Mouse (Mus musculus) liver, postnatal 0 days (tissue): ENCODE results near the gene Prr7.

Source experiments
- CTCF ChIP-seq: sonication (generic); IDR thresholded peaks from 2 replicates; pipeline ENCODE4 v1.5.1; 2016; ENCODE audit warnings: antibody characterized with exemption, low read depth
- EP300 ChIP-seq: IDR thresholded peaks from 2 replicates; pipeline ENCODE4 v1.6.1; 2016; ENCODE audit warnings: antibody characterized with exemption, low read depth, mild to moderate bottlenecking

DNA sequence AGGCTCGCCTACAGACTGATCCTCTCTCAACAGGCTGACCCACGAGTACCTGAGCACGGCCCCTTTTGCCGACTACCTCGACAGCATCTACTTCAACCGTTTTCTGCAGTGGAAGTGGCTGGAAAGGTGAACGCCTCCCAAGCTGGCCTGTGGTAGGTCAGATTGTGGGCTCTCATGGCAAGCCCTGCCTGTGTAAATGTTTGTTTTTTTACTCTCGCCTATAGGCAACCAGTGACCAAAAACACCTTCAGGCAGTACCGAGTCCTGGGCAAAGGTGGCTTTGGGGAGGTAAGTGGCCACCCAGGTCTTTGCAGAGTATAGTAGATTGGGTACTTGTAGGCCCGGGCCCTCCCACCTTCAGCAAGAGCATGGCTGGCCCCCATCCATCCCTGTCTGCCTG lies 12.8 kb upstream of the Prr7 start:
- no peak for TF ChIP-seq CTCF
- no peak for TF ChIP-seq EP300
